Mouse (Mus musculus): ENCODE results near the gene B4galnt1. TPM values are rescaled to one million over a fixed set of nuclear protein-coding genes. Genes with fewer than 3 reads are reported as not detected.

Gene B4galnt1
- total and polyA plus RNA-seq, 3 experiments: 24.6 to 66.0 (median 65.8) TPM

- DNase-seq (ENCODE audit: low read depth, low spot score): no peak
- Histone ChIP-seq H3K4me1 (ENCODE audit: control insufficient read depth in 1 of 2, insufficient read depth in 2 of 2, low read length in 2 of 2) (0 out of 4 replicates have a peak, but pooled peaks cover 0 to 6% of the 10 kb centered on the region in 2 experiments), H3K79me2 (ENCODE audit: control insufficient read depth, insufficient read depth, low read length, poor library complexity) (no peaks in the 10 kb centered on the region)
Measured at GRCm38 (mm10) chr10:127217177-127217576, 52.2 kb downstream of the B4galnt1 start.

GRCm38 (mm10) chr10:127218339-127218738, 53.3 kb downstream of the B4galnt1 start:
- no peak for DNase-seq (ENCODE audit: low read depth, low spot score)
- H3K4me1 ChIP-seq (ENCODE audit: control insufficient read depth in 1 of 2, insufficient read depth in 2 of 2, low read length in 2 of 2): 0 out of 4 replicates have a peak, but pooled peaks cover 0 to 6% of the 10 kb centered on the region in 2 experiments
- H3K9me3 ChIP-seq (replicated peaks; ENCODE audit: insufficient read depth, low read length): no peaks in the 10 kb centered on the region
- H3K36me3 ChIP-seq (ENCODE audit: control insufficient read depth in 1 of 2, insufficient read depth in 2 of 2, low read length in 2 of 2): no peaks in the 10 kb centered on the region; a peak in 1 of 4 replicates
- no peak overlapping the region for H3K27ac ChIP-seq (ENCODE audit: control insufficient read depth, low read depth, low read length)
- H3K79me2 ChIP-seq (ENCODE audit: control insufficient read depth, insufficient read depth, low read length, poor library complexity): no peaks in the 10 kb centered on the region
- no peaks in the 10 kb centered on the region for H3K27me3 ChIP-seq (ENCODE audit: control insufficient read depth in 1 of 2, insufficient read depth in 2 of 2, low read length in 2 of 2)
- no peak overlapping the region for H3K9ac ChIP-seq (ENCODE audit: control insufficient read depth, low read depth, low read length, poor library complexity, severe bottlenecking)
- no peak for TF ChIP-seq HCFC1 (IDR thresholded peaks at IDR 0.05; ENCODE audit: low read depth, low read length)
- TF ChIP-seq MYB (IDR thresholded peaks at IDR 0.05; ENCODE audit: low read depth, low read length): no peak
- TF ChIP-seq MEF2A (IDR thresholded peaks at IDR 0.05; ENCODE audit: extremely low read depth, insufficient replicate concordance, low read depth, low read length, poor library complexity, severe bottlenecking): no peak
- no peak for TF ChIP-seq BHLHE40 (IDR thresholded peaks at IDR 0.05; ENCODE audit: borderline replicate concordance, low read depth, low read length)
- no peak for TF ChIP-seq CTCF (IDR thresholded peaks at IDR 0.05 in 2 of 3, conservative IDR thresholded peaks at IDR 0.05 in 1 of 3; ENCODE audit: control insufficient read depth in 1 of 3, insufficient read depth in 1 of 3, low read depth in 2 of 3, low read length in 3 of 3, poor library complexity in 1 of 3, severe bottlenecking in 1 of 3)
- TF ChIP-seq KAT2A (conservative IDR thresholded peaks at IDR 0.05; ENCODE audit: low read depth, low read length): no peak
- no peak for TF ChIP-seq ELF1 (IDR thresholded peaks at IDR 0.05; ENCODE audit: low read depth, low read length)
- H3K4me3 ChIP-seq (ENCODE audit: control insufficient read depth in 1 of 2, insufficient read depth in 1 of 2, low read depth in 2 of 2, low read length in 2 of 2): no peak overlapping the region

More at GRCm38 (mm10) chr10:127217177-127217576, 52.2 kb downstream of the B4galnt1 start:
- Histone ChIP-seq H3K27me3 (ENCODE audit: control insufficient read depth in 1 of 2, insufficient read depth in 2 of 2, low read length in 2 of 2) (no peaks in the 10 kb centered on the region), H3K9ac (ENCODE audit: control insufficient read depth, low read depth, low read length, poor library complexity, severe bottlenecking) (no peak overlapping the region), H3K36me3 (ENCODE audit: control insufficient read depth in 1 of 2, insufficient read depth in 2 of 2, low read length in 2 of 2) (no peaks in the 10 kb centered on the region; a peak in 1 of 4 replicates), H3K4me3 (ENCODE audit: control insufficient read depth in 1 of 2, insufficient read depth in 1 of 2, low read depth in 2 of 2, low read length in 2 of 2) (no peak overlapping the region), H3K27ac (ENCODE audit: control insufficient read depth, low read depth, low read length) (no peak overlapping the region), H3K9me3 (replicated peaks; ENCODE audit: insufficient read depth, low read length) (no peaks in the 10 kb centered on the region)
- no peak for TF ChIP-seq MAFK (IDR thresholded peaks at IDR 0.05; ENCODE audit: borderline replicate concordance, low read depth, low read length)
- TF ChIP-seq MYC (IDR thresholded peaks at IDR 0.05; ENCODE audit: low read depth, low read length): no peak
- no peak for TF ChIP-seq RCOR1 (IDR thresholded peaks at IDR 0.05; ENCODE audit: low read depth, low read length)
- TF ChIP-seq JUND (IDR thresholded peaks at IDR 0.05; ENCODE audit: low read depth, low read length): no peak
- no peak for TF ChIP-seq RAD21 (IDR thresholded peaks at IDR 0.05; ENCODE audit: low read depth, low read length)
- no peak for TF ChIP-seq USF1 (IDR thresholded peaks at IDR 0.05; ENCODE audit: low read depth, low read length)
- TF ChIP-seq MYB (IDR thresholded peaks at IDR 0.05; ENCODE audit: low read depth, low read length): no peak
- TF ChIP-seq EP300 (IDR thresholded peaks at IDR 0.05; ENCODE audit: low read depth in 1 of 2, low read length in 2 of 2): no peak
- no peak for TF ChIP-seq POLR2AphosphoS5 (IDR thresholded peaks at IDR 0.05; ENCODE audit: borderline replicate concordance, low read depth, low read length)

Other genes starting within 250 kb of the B4galnt1 start
- gene Ctdsp2, start 186.5 kb upstream of the B4galnt1 start, total RNA-seq (2012; rRNA removed): 16.7 and 19.3 TPM in 2 replicates
- 10 to 100 TPM in 1 of 2 experiments, not detected in 1; 69.3 TPM for gene Ctdsp2, start 186.5 kb upstream of the B4galnt1 start, polyA plus RNA-seq (2012; ENCODE audit: insufficient read depth in 1 of 2, insufficient read length in 2 of 2, low read depth in 1 of 2, low replicate concordance in 2 of 2, missing spikeins in 1 of 2)
- 10.1 and 21.6 TPM in 2 replicates for gene Avil, start 164.5 kb upstream of the B4galnt1 start, total RNA-seq (2012; rRNA removed)
- 10 to 100 TPM; 16.0 to 49.7 TPM for gene Avil, start 164.5 kb upstream of the B4galnt1 start, polyA plus RNA-seq (2012; ENCODE audit: insufficient read depth in 1 of 2, insufficient read length in 2 of 2, low read depth in 1 of 2, low replicate concordance in 2 of 2, missing spikeins in 1 of 2)
- 88.9 and 90.0 TPM in 2 replicates for gene Tsfm, start 134.4 kb upstream of the B4galnt1 start, total RNA-seq (2012; rRNA removed)
- 10 to 100 TPM in 1 of 2 experiments, not detected in 1; 84.7 TPM for gene Tsfm, start 134.4 kb upstream of the B4galnt1 start, polyA plus RNA-seq (2012; ENCODE audit: insufficient read depth in 1 of 2, insufficient read length in 2 of 2, low read depth in 1 of 2, low replicate concordance in 2 of 2, missing spikeins in 1 of 2)
- gene Mettl1, start 123.8 kb upstream of the B4galnt1 start, total RNA-seq (2012; rRNA removed): 32.6 and 35.3 TPM in 2 replicates
- gene Mettl1, start 123.8 kb upstream of the B4galnt1 start, polyA plus RNA-seq (2012; ENCODE audit: insufficient read depth in 1 of 2, insufficient read length in 2 of 2, low read depth in 1 of 2, low replicate concordance in 2 of 2, missing spikeins in 1 of 2): 10 to 100 TPM in 1 of 2 experiments, not detected in 1; 67.3 TPM
- gene Eef1akmt3, start 123.7 kb upstream of the B4galnt1 start, total RNA-seq (2012; rRNA removed): 0.27 and 0.42 TPM in 2 replicates
- gene Eef1akmt3, start 123.7 kb upstream of the B4galnt1 start, polyA plus RNA-seq (2012; ENCODE audit: insufficient read depth in 1 of 2, insufficient read length in 2 of 2, low read depth in 1 of 2, low replicate concordance in 2 of 2, missing spikeins in 1 of 2): 1 to 10 TPM in 1 of 2 experiments, not detected in 1; 2.3 TPM
- gene Cyp27b1, start 117.0 kb upstream of the B4galnt1 start, total RNA-seq (2012; rRNA removed): 0.23 TPM in 2 replicates
- gene Cyp27b1, start 117.0 kb upstream of the B4galnt1 start, polyA plus RNA-seq (2012; ENCODE audit: insufficient read depth in 1 of 2, insufficient read length in 2 of 2, low read depth in 1 of 2, low replicate concordance in 2 of 2, missing spikeins in 1 of 2): under 1 TPM in 1 of 2 experiments, not detected in 1; 0.93 TPM
- gene March9, start 105.0 kb upstream of the B4galnt1 start, total RNA-seq (2012; rRNA removed): 2.1 and 2.3 TPM in 2 replicates
- gene March9, start 105.0 kb upstream of the B4galnt1 start, polyA plus RNA-seq (2012; ENCODE audit: insufficient read depth in 1 of 2, insufficient read length in 2 of 2, low read depth in 1 of 2, low replicate concordance in 2 of 2, missing spikeins in 1 of 2): 1 to 10 TPM in 1 of 2 experiments, not detected in 1; 5.2 TPM
- 362 and 443 TPM in 2 replicates for gene Cdk4, start 101.7 kb upstream of the B4galnt1 start, total RNA-seq (2012; rRNA removed)
- gene Cdk4, start 101.7 kb upstream of the B4galnt1 start, polyA plus RNA-seq (2012; ENCODE audit: insufficient read depth in 1 of 2, insufficient read length in 2 of 2, low read depth in 1 of 2, low replicate concordance in 2 of 2, missing spikeins in 1 of 2): 1,000 to 10,000 TPM in 1 of 2 experiments, 100 to 1,000 TPM in 1; 843 to 1,325 TPM
- 49.7 and 57.2 TPM in 2 replicates for gene Tspan31, start 95.0 kb upstream of the B4galnt1 start, total RNA-seq (2012; rRNA removed)
- gene Tspan31, start 95.0 kb upstream of the B4galnt1 start, polyA plus RNA-seq (2012; ENCODE audit: insufficient read depth in 1 of 2, insufficient read length in 2 of 2, low read depth in 1 of 2, low replicate concordance in 2 of 2, missing spikeins in 1 of 2): 10 to 100 TPM in 1 of 2 experiments, not detected in 1; 63.1 TPM
- 0.03 and 0.04 TPM in 2 replicates for gene Agap2, start 89.9 kb upstream of the B4galnt1 start, total RNA-seq (2012; rRNA removed)
- gene Agap2, start 89.9 kb upstream of the B4galnt1 start, polyA plus RNA-seq (2012; ENCODE audit: insufficient read depth in 1 of 2, insufficient read length in 2 of 2, low read depth in 1 of 2, low replicate concordance in 2 of 2, missing spikeins in 1 of 2): under 1 TPM in 1 of 2 experiments, not detected in 1; 0.46 TPM
- gene Os9, start 44.1 kb upstream of the B4galnt1 start, total RNA-seq (2012; rRNA removed): 41.5 and 42.4 TPM in 2 replicates
- 10 to 100 TPM in 1 of 2 experiments, not detected in 1; 60.4 TPM for gene Os9, start 44.1 kb upstream of the B4galnt1 start, polyA plus RNA-seq (2012; ENCODE audit: insufficient read depth in 1 of 2, insufficient read length in 2 of 2, low read depth in 1 of 2, low replicate concordance in 2 of 2, missing spikeins in 1 of 2)
- 0.75 and 1.1 TPM in 2 replicates for gene Slc26a10, start 15.4 kb downstream of the B4galnt1 start, total RNA-seq (2012; rRNA removed)
- gene Slc26a10, start 15.4 kb downstream of the B4galnt1 start, polyA plus RNA-seq (2012; ENCODE audit: insufficient read depth in 1 of 2, insufficient read length in 2 of 2, low read depth in 1 of 2, low replicate concordance in 2 of 2, missing spikeins in 1 of 2): 1 to 10 TPM in 1 of 2 experiments, not detected in 1; 1.3 TPM
- 16.9 and 18.3 TPM in 2 replicates for gene Arhgef25, start 24.9 kb downstream of the B4galnt1 start, total RNA-seq (2012; rRNA removed)
- gene Arhgef25, start 24.9 kb downstream of the B4galnt1 start, polyA plus RNA-seq (2012; ENCODE audit: insufficient read depth in 1 of 2, insufficient read length in 2 of 2, low read depth in 1 of 2, low replicate concordance in 2 of 2, missing spikeins in 1 of 2): 10 to 100 TPM in 1 of 2 experiments, not detected in 1; 44.6 TPM
- gene Dtx3, start 30.5 kb downstream of the B4galnt1 start, total RNA-seq (2012; rRNA removed): 24.1 and 30.5 TPM in 2 replicates
- gene Dtx3, start 30.5 kb downstream of the B4galnt1 start, polyA plus RNA-seq (2012; ENCODE audit: insufficient read depth in 1 of 2, insufficient read length in 2 of 2, low read depth in 1 of 2, low replicate concordance in 2 of 2, missing spikeins in 1 of 2): 100 to 1,000 TPM in 1 of 2 experiments, not detected in 1; 107 TPM
- gene Pip4k2c, start 46.4 kb downstream of the B4galnt1 start, total RNA-seq (2012; rRNA removed): 31.1 and 31.9 TPM in 2 replicates
- 10 to 100 TPM in 1 of 2 experiments, not detected in 1; 58.2 TPM for gene Pip4k2c, start 46.4 kb downstream of the B4galnt1 start, polyA plus RNA-seq (2012; ENCODE audit: insufficient read depth in 1 of 2, insufficient read length in 2 of 2, low read depth in 1 of 2, low replicate concordance in 2 of 2, missing spikeins in 1 of 2)
- gene Kif5a, start 98.1 kb downstream of the B4galnt1 start, total RNA-seq (2012; rRNA removed): 0.42 and 0.52 TPM in 2 replicates
- 1 to 10 TPM in 1 of 2 experiments, not detected in 1; 1.3 TPM for gene Kif5a, start 98.1 kb downstream of the B4galnt1 start, polyA plus RNA-seq (2012; ENCODE audit: insufficient read depth in 1 of 2, insufficient read length in 2 of 2, low read depth in 1 of 2, low replicate concordance in 2 of 2, missing spikeins in 1 of 2)
- gene Dctn2, start 101.1 kb downstream of the B4galnt1 start, total RNA-seq (2012; rRNA removed): 223 and 240 TPM in 2 replicates
- 100 to 1,000 TPM in 1 of 2 experiments, not detected in 1; 297 TPM for gene Dctn2, start 101.1 kb downstream of the B4galnt1 start, polyA plus RNA-seq (2012; ENCODE audit: insufficient read depth in 1 of 2, insufficient read length in 2 of 2, low read depth in 1 of 2, low replicate concordance in 2 of 2, missing spikeins in 1 of 2)
- 4.2 and 5.0 TPM in 2 replicates for gene Mbd6, start 123.8 kb downstream of the B4galnt1 start, total RNA-seq (2012; rRNA removed)
- gene Mbd6, start 123.8 kb downstream of the B4galnt1 start, polyA plus RNA-seq (2012; ENCODE audit: insufficient read depth in 1 of 2, insufficient read length in 2 of 2, low read depth in 1 of 2, low replicate concordance in 2 of 2, missing spikeins in 1 of 2): 10 to 100 TPM in 1 of 2 experiments, not detected in 1; 44.8 TPM
- 147 and 162 TPM in 2 replicates for gene Mars, start 146.6 kb downstream of the B4galnt1 start, total RNA-seq (2012; rRNA removed)
- gene Mars, start 146.6 kb downstream of the B4galnt1 start, polyA plus RNA-seq (2012; ENCODE audit: insufficient read depth in 1 of 2, insufficient read length in 2 of 2, low read depth in 1 of 2, low replicate concordance in 2 of 2, missing spikeins in 1 of 2): 100 to 1,000 TPM in 1 of 2 experiments, not detected in 1; 195 TPM
- 24.4 and 27.7 TPM in 2 replicates for gene Arhgap9, start 156.7 kb downstream of the B4galnt1 start, total RNA-seq (2012; rRNA removed)
- 10 to 100 TPM in 1 of 2 experiments, not detected in 1; 41.1 TPM for gene Arhgap9, start 156.7 kb downstream of the B4galnt1 start, polyA plus RNA-seq (2012; ENCODE audit: insufficient read depth in 1 of 2, insufficient read length in 2 of 2, low read depth in 1 of 2, low replicate concordance in 2 of 2, missing spikeins in 1 of 2)
- 1.3 and 1.4 TPM in 2 replicates for gene Gli1, start 176.7 kb downstream of the B4galnt1 start, total RNA-seq (2012; rRNA removed)
- 1 to 10 TPM in 1 of 2 experiments, not detected in 1; 8.0 TPM for gene Gli1, start 176.7 kb downstream of the B4galnt1 start, polyA plus RNA-seq (2012; ENCODE audit: insufficient read depth in 1 of 2, insufficient read length in 2 of 2, low read depth in 1 of 2, low replicate concordance in 2 of 2, missing spikeins in 1 of 2)
- gene Inhbe, start 189.2 kb downstream of the B4galnt1 start, total RNA-seq (2012; rRNA removed): not detected in 2 replicates
- gene Inhbe, start 189.2 kb downstream of the B4galnt1 start, polyA plus RNA-seq (2012; ENCODE audit: insufficient read depth in 1 of 2, insufficient read length in 2 of 2, low read depth in 1 of 2, low replicate concordance in 2 of 2, missing spikeins in 1 of 2): under 1 TPM in 1 of 2 experiments, not detected in 1; 0.03 TPM
- not detected in 2 replicates for gene Inhbc, start 205.2 kb downstream of the B4galnt1 start, total RNA-seq (2012; rRNA removed)
- gene Inhbc, start 205.2 kb downstream of the B4galnt1 start, polyA plus RNA-seq (2012; ENCODE audit: insufficient read depth in 1 of 2, insufficient read length in 2 of 2, low read depth in 1 of 2, low replicate concordance in 2 of 2, missing spikeins in 1 of 2): not detected
- 8.0 and 8.2 TPM in 2 replicates for gene R3hdm2, start 215.1 kb downstream of the B4galnt1 start, total RNA-seq (2012; rRNA removed)
- 10 to 100 TPM in 1 of 2 experiments, not detected in 1; 60.6 TPM for gene R3hdm2, start 215.1 kb downstream of the B4galnt1 start, polyA plus RNA-seq (2012; ENCODE audit: insufficient read depth in 1 of 2, insufficient read length in 2 of 2, low read depth in 1 of 2, low replicate concordance in 2 of 2, missing spikeins in 1 of 2)

All from MEL (cell line).